Mouse (Mus musculus): Measurements from ENCODE around the gene Slc6a12. TPM values are rescaled to one million over a fixed set of nuclear protein-coding genes. Genes with fewer than 3 reads are reported as not detected.

The Slc6a12 gene
- 1.6 and 1.7 TPM in 2 replicates for polyA plus RNA-seq (2015; fragmentation: Nextera tagmentation; extraction: Ambion mirVana)

- WGBS = 82% methylated on average over 15 of the region's 15 CpGs
- Histone ChIP-seq H3K9me3 (replicated peaks; ENCODE audit: control insufficient read depth, low read length, poor library complexity, severe bottlenecking) (no peaks in the 10 kb centered on the region), H3K9ac (ENCODE audit: low read depth, low read length) (no peak within 1 kb of the TSS), H3K4me2 (ENCODE audit: low read length) (no peak within 1 kb of the TSS), H3K4me1 (ENCODE audit: control insufficient read depth, insufficient read depth, low read length) (no peaks in the 10 kb centered on the region), H3K27ac (ENCODE audit: low read length) (no peak within 1 kb of the TSS), H3K4me3 (ENCODE audit: low read depth, low read length) (no peak within 1 kb of the TSS), H3K36me3 (ENCODE audit: control insufficient read depth, insufficient read depth, low read length) (no peaks in the 10 kb centered on the region), H3K27me3 (ENCODE audit: control insufficient read depth, insufficient read depth, low read depth, low read length) (no peaks in the 10 kb centered on the region; the same call in 1 of the 2 replicates)
- 0 out of 2 replicates have a peak, but pooled peaks have one; percentile 20 for ATAC-seq
Observed at GRCm38 (mm10) chr6:121343026-121343770, at the start of gene Slc6a12. Gene Slc6a12, plus strand, starts transcription at chr6:121343076.

- H3K4me1 ChIP-seq (ENCODE audit: control insufficient read depth, insufficient read depth, low read length) = no peaks in the 10 kb centered on the region
- no peak for ATAC-seq
- no peaks in the 10 kb centered on the region for H3K27me3 ChIP-seq (ENCODE audit: control insufficient read depth, insufficient read depth, low read depth, low read length)
- H3K4me2 ChIP-seq (ENCODE audit: low read length) = no peak overlapping the region
- H3K4me3 ChIP-seq (ENCODE audit: low read depth, low read length) = no peak overlapping the region
- no peak overlapping the region for H3K27ac ChIP-seq (ENCODE audit: low read length)
- WGBS = 41% methylated on average over 7 of the region's 7 CpGs
- H3K9ac ChIP-seq (ENCODE audit: low read depth, low read length) = no peak overlapping the region
- no peaks in the 10 kb centered on the region for H3K9me3 ChIP-seq (replicated peaks; ENCODE audit: control insufficient read depth, low read length, poor library complexity, severe bottlenecking)
- H3K36me3 ChIP-seq (ENCODE audit: control insufficient read depth, insufficient read depth, low read length) = no peaks in the 10 kb centered on the region
Observed at GRCm38 (mm10) chr6:121299317-121299716, 43.6 kb upstream of the Slc6a12 start.

- Histone ChIP-seq H3K9ac (ENCODE audit: low read depth, low read length) (no peak within 1 kb of the TSS), H3K4me1 (ENCODE audit: control insufficient read depth, insufficient read depth, low read length) (no peaks in the 10 kb centered on the region), H3K4me2 (ENCODE audit: low read length) (no peak within 1 kb of the TSS), H3K27ac (ENCODE audit: low read length) (no peak within 1 kb of the TSS), H3K36me3 (ENCODE audit: control insufficient read depth, insufficient read depth, low read length) (no peaks in the 10 kb centered on the region), H3K4me3 (ENCODE audit: low read depth, low read length) (no peak within 1 kb of the TSS), H3K9me3 (replicated peaks; ENCODE audit: control insufficient read depth, low read length, poor library complexity, severe bottlenecking) (no peaks in the 10 kb centered on the region), H3K27me3 (ENCODE audit: control insufficient read depth, insufficient read depth, low read depth, low read length) (no peaks in the 10 kb centered on the region)
- no peak for ATAC-seq
- 4% methylated on average over 11 of the region's 11 CpGs for WGBS
Observed at GRCm38 (mm10) chr6:121299954-121300353, 42.9 kb upstream of the Slc6a12 start, which contains the start of gene Slc6a13. Gene Slc6a13, plus strand, starts transcription at chr6:121300227.

GRCm38 (mm10) chr6:121300504-121300903 is 42.4 kb upstream of the Slc6a12 start:
- Histone ChIP-seq H3K36me3 (ENCODE audit: control insufficient read depth, insufficient read depth, low read length) (no peaks in the 10 kb centered on the region), H3K9me3 (replicated peaks; ENCODE audit: control insufficient read depth, low read length, poor library complexity, severe bottlenecking) (no peaks in the 10 kb centered on the region), H3K4me1 (ENCODE audit: control insufficient read depth, insufficient read depth, low read length) (no peaks in the 10 kb centered on the region), H3K27ac (ENCODE audit: low read length) (no peak overlapping the region), H3K27me3 (ENCODE audit: control insufficient read depth, insufficient read depth, low read depth, low read length) (no peaks in the 10 kb centered on the region), H3K4me2 (ENCODE audit: low read length) (no peak overlapping the region), H3K9ac (ENCODE audit: low read depth, low read length) (no peak overlapping the region), H3K4me3 (ENCODE audit: low read depth, low read length) (no peak overlapping the region)
- WGBS = 73% methylated on average over 9 of the region's 9 CpGs
- no peak for ATAC-seq

- no peak for ATAC-seq
- Histone ChIP-seq H3K4me3 (ENCODE audit: low read depth, low read length) (no peak overlapping the region), H3K27me3 (ENCODE audit: control insufficient read depth, insufficient read depth, low read depth, low read length) (no peaks in the 10 kb centered on the region), H3K27ac (ENCODE audit: low read length) (no peak overlapping the region), H3K36me3 (ENCODE audit: control insufficient read depth, insufficient read depth, low read length) (no peaks in the 10 kb centered on the region), H3K9ac (ENCODE audit: low read depth, low read length) (no peak overlapping the region), H3K9me3 (replicated peaks; ENCODE audit: control insufficient read depth, low read length, poor library complexity, severe bottlenecking) (no peaks in the 10 kb centered on the region), H3K4me2 (ENCODE audit: low read length) (no peak overlapping the region), H3K4me1 (ENCODE audit: control insufficient read depth, insufficient read depth, low read length) (no peaks in the 10 kb centered on the region)
- WGBS = 60% methylated on average over 10 of the region's 10 CpGs
Observed at GRCm38 (mm10) chr6:121303466-121304220, 39.2 kb upstream of the Slc6a12 start.

- H3K9ac ChIP-seq (ENCODE audit: low read depth, low read length) = no peak overlapping the region
- no peaks in the 10 kb centered on the region for H3K27me3 ChIP-seq (ENCODE audit: control insufficient read depth, insufficient read depth, low read depth, low read length)
- H3K4me1 ChIP-seq (ENCODE audit: control insufficient read depth, insufficient read depth, low read length) = no peaks in the 10 kb centered on the region
- H3K4me3 ChIP-seq (ENCODE audit: low read depth, low read length) = no peak overlapping the region
- no peak for ATAC-seq
- no peak overlapping the region for H3K4me2 ChIP-seq (ENCODE audit: low read length)
- H3K9me3 ChIP-seq (replicated peaks; ENCODE audit: control insufficient read depth, low read length, poor library complexity, severe bottlenecking) = no peaks in the 10 kb centered on the region
- no peaks in the 10 kb centered on the region for H3K36me3 ChIP-seq (ENCODE audit: control insufficient read depth, insufficient read depth, low read length)
- 81% methylated on average over 9 of the region's 9 CpGs for WGBS
- H3K27ac ChIP-seq (ENCODE audit: low read length) = no peak overlapping the region
Observed at GRCm38 (mm10) chr6:121304630-121305029, 38.2 kb upstream of the Slc6a12 start.

- H3K4me3 ChIP-seq (ENCODE audit: low read depth, low read length) = no peak overlapping the region
- H3K4me2 ChIP-seq (ENCODE audit: low read length) = no peak overlapping the region
- H3K9me3 ChIP-seq (replicated peaks; ENCODE audit: control insufficient read depth, low read length, poor library complexity, severe bottlenecking) = no peaks in the 10 kb centered on the region
- no peak overlapping the region for H3K9ac ChIP-seq (ENCODE audit: low read depth, low read length)
- WGBS = 87% methylated on average over 3 of the region's 3 CpGs
- H3K27ac ChIP-seq (ENCODE audit: low read length) = no peak overlapping the region
- ATAC-seq = no peak
- no peaks in the 10 kb centered on the region for H3K36me3 ChIP-seq (ENCODE audit: control insufficient read depth, insufficient read depth, low read length)
- H3K27me3 ChIP-seq (ENCODE audit: control insufficient read depth, insufficient read depth, low read depth, low read length) = no peaks in the 10 kb centered on the region
- H3K4me1 ChIP-seq (ENCODE audit: control insufficient read depth, insufficient read depth, low read length) = no peaks in the 10 kb centered on the region
Observed at GRCm38 (mm10) chr6:121305571-121305970, 37.3 kb upstream of the Slc6a12 start.

GRCm38 (mm10) chr6:121310984-121311383 is 31.9 kb upstream of the Slc6a12 start:
- H3K9me3 ChIP-seq (replicated peaks; ENCODE audit: control insufficient read depth, low read length, poor library complexity, severe bottlenecking) = no peaks in the 10 kb centered on the region
- H3K27me3 ChIP-seq (ENCODE audit: control insufficient read depth, insufficient read depth, low read depth, low read length) = no peaks in the 10 kb centered on the region
- no peak overlapping the region for H3K4me2 ChIP-seq (ENCODE audit: low read length)
- no peak overlapping the region for H3K4me3 ChIP-seq (ENCODE audit: low read depth, low read length)
- WGBS = 89% methylated on average over 6 of the region's 6 CpGs
- no peak for ATAC-seq
- H3K4me1 ChIP-seq (ENCODE audit: control insufficient read depth, insufficient read depth, low read length) = no peaks in the 10 kb centered on the region
- no peak overlapping the region for H3K27ac ChIP-seq (ENCODE audit: low read length)
- H3K9ac ChIP-seq (ENCODE audit: low read depth, low read length) = no peak overlapping the region
- H3K36me3 ChIP-seq (ENCODE audit: control insufficient read depth, insufficient read depth, low read length) = no peaks in the 10 kb centered on the region

- Histone ChIP-seq H3K4me1 (ENCODE audit: control insufficient read depth, insufficient read depth, low read length) (no peaks in the 10 kb centered on the region), H3K27ac (ENCODE audit: low read length) (no peak overlapping the region), H3K27me3 (ENCODE audit: control insufficient read depth, insufficient read depth, low read depth, low read length) (no peaks in the 10 kb centered on the region), H3K4me3 (ENCODE audit: low read depth, low read length) (no peak overlapping the region), H3K4me2 (ENCODE audit: low read length) (no peak overlapping the region), H3K36me3 (ENCODE audit: control insufficient read depth, insufficient read depth, low read length) (no peaks in the 10 kb centered on the region), H3K9me3 (replicated peaks; ENCODE audit: control insufficient read depth, low read length, poor library complexity, severe bottlenecking) (no peaks in the 10 kb centered on the region), H3K9ac (ENCODE audit: low read depth, low read length) (no peak overlapping the region)
- 69% methylated on average over 6 of the region's 6 CpGs for WGBS
- no peak for ATAC-seq
Observed at GRCm38 (mm10) chr6:121319099-121319498, 23.8 kb upstream of the Slc6a12 start.
